Mouse (Mus musculus) stomach, postnatal 0 days (tissue): Measurements from ENCODE around the gene Tex22. TPM values are rescaled to one million over a fixed set of nuclear protein-coding genes. Genes with fewer than 3 reads are reported as not detected.

Experiments
- ATAC-seq: fragments of 200-750 bp; cut with Nextera tagmentation; 2 replicates; pipeline ENCODE4 v1.8.0; 2017; ENCODE audit not compliant: low FRiP score, low TSS enrichment
- DNase-seq: peaks from one replicate; pipeline ENCODE4 v3.0.0-alpha.2; 2016; ENCODE audit warnings: low spot score
- H3K27ac ChIP-seq: fragments of 300-500 bp; sonication (generic); replicated peaks from 2 replicates; pipeline ENCODE4 v1.5.1; 2014; ENCODE audit warnings: mild to moderate bottlenecking, control low read depth
- H3K27me3 ChIP-seq: fragments of 300-500 bp; sonication (generic); 2 replicates; pipeline ENCODE4 v1.6.1; 2014; ENCODE audit warnings: low read length; ENCODE audit not compliant: control insufficient read depth, insufficient read depth
- H3K36me3 ChIP-seq: fragments of 300-500 bp; sonication (generic); 2 replicates; pipeline ENCODE4 v1.6.1; 2014; ENCODE audit warnings: low read length, mixed read lengths; ENCODE audit not compliant: control insufficient read depth, insufficient read depth
- H3K4me1 ChIP-seq: fragments of 300-500 bp; sonication (generic); replicated peaks from 2 replicates; pipeline ENCODE4 v1.6.1; 2014; ENCODE audit warnings: antibody characterized with exemption; ENCODE audit not compliant: control insufficient read depth, insufficient read depth
- H3K4me2 ChIP-seq: fragments of 300-500 bp; sonication (generic); replicated peaks from 2 replicates; pipeline ENCODE4 v1.6.1; 2014; ENCODE audit warnings: low read depth, mild to moderate bottlenecking, control low read depth, moderate library complexity
- H3K4me3 ChIP-seq: fragments of 300-500 bp; sonication (generic); 2 replicates; pipeline ENCODE4 v1.5.1; 2014; ENCODE audit warnings: low read depth, low read length, control low read depth
- H3K9ac ChIP-seq: fragments of 300-500 bp; sonication (generic); 2 replicates; pipeline ENCODE4 v1.6.1; 2014; ENCODE audit warnings: mild to moderate bottlenecking, low read length, control low read depth, mixed read lengths
- H3K9me3 ChIP-seq: fragments of 300-500 bp; sonication (generic); 2 replicates; pipeline ENCODE4 v1.6.1; 2016; ENCODE audit warnings: low read length; ENCODE audit not compliant: control insufficient read depth
- CTCF ChIP-seq: IDR thresholded peaks from 2 replicates; pipeline ENCODE4 v1.5.1; 2016; ENCODE audit warnings: antibody characterized with exemption, low read depth, mild to moderate bottlenecking, moderate library complexity
- EP300 ChIP-seq: optimal IDR thresholded peaks from 2 replicates; pipeline ENCODE3; 2016; ENCODE audit warnings: antibody characterized with exemption
- WGBS: fragments of 180-500 bp; shearing (Covaris S2); extraction: QIAGEN DNeasy Blood & Tissue Kit; methylation state at CpG from one replicate; pipeline ENCODE4 v1.1.7; 2014; 5-methylcytosine and 5-hydroxymethylcytosine counted together
- polyA plus RNA-seq: library from polyadenylated mRNA; unstranded; fragments of >200 nt; fragmentation: Nextera tagmentation; extraction: Ambion mirVana; gene quantifications from 2 replicates; pipeline ENCODE4 v1.2.1, GENCODE M21; 2015

Tex22 gene
- polyA plus RNA-seq, 1 experiment from 2014 or later = not detected

DNA sequence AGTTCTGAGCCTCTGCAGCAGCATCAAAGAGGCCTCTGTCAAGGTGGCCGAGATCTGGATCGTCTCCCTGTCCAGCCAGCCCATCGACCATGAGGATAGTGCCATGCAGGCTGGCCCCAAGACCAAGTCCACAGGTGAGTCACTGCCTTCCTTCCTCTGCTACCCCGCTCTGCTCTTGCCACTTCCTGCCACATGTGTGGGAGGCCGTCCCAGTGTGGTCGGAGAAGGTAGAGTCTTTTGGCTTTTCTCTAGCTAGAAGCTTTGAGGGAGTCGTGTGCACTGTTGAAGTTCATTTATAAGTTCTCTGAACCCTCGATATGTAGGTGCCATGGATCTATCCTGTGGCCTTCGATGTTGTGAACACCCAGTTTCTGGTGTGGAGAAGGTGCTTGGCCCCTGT lies 24.5 kb upstream of the Tex22 start:
- 87% methylated on average over 9 of the region's 9 CpGs for WGBS
- TF ChIP-seq CTCF = no peak
- TF ChIP-seq EP300 = no peak
- H3K4me3 ChIP-seq = no peak overlapping the region
- no peak for ATAC-seq
- H3K27me3 ChIP-seq = no peaks in the 10 kb centered on the region
- no peaks in the 10 kb centered on the region for H3K4me1 ChIP-seq
- no peak overlapping the region for H3K4me2 ChIP-seq
- peaks cover 8% of the 10 kb centered on the region; the same call in 1 of the 2 replicates for H3K36me3 ChIP-seq
- no peak overlapping the region for H3K9ac ChIP-seq
- no peaks in the 10 kb centered on the region for H3K9me3 ChIP-seq
- H3K27ac ChIP-seq = no peak overlapping the region
- DNase-seq = no peak

DNA sequence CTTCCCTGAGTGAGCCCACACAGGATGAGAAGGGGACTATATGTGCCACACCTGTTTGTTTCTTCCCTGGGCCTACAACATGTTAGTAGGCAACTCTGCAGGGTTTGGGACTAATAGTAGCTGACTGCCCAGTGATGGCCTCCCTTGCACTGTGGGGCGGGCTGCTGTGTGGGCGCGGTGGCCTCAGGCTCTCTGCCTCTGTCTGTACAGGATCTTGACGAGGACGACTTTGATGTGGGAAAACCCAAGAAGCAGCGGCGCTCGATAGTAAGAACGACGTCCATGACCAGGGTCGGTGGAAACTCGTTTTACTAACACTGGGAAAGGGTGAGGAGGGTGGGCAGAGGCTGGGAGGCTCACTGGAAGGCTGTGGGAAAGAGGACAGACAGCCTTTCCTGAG lies 23.6 kb upstream of the Tex22 start:
- DNase-seq (no peak), ATAC-seq (no peak)
- Histone ChIP-seq H3K4me2 (no peak overlapping the region), H3K9me3 (no peaks in the 10 kb centered on the region), H3K4me3 (no peak overlapping the region), H3K27me3 (no peaks in the 10 kb centered on the region), H3K27ac (no peak overlapping the region), H3K9ac (no peak overlapping the region), H3K36me3 (peaks cover 8% of the 10 kb centered on the region; the same call in 1 of the 2 replicates), H3K4me1 (no peaks in the 10 kb centered on the region)
- TF ChIP-seq EP300 (no peak), CTCF (no peak)
- 83% methylated on average over 12 of the region's 12 CpGs for WGBS

DNA sequence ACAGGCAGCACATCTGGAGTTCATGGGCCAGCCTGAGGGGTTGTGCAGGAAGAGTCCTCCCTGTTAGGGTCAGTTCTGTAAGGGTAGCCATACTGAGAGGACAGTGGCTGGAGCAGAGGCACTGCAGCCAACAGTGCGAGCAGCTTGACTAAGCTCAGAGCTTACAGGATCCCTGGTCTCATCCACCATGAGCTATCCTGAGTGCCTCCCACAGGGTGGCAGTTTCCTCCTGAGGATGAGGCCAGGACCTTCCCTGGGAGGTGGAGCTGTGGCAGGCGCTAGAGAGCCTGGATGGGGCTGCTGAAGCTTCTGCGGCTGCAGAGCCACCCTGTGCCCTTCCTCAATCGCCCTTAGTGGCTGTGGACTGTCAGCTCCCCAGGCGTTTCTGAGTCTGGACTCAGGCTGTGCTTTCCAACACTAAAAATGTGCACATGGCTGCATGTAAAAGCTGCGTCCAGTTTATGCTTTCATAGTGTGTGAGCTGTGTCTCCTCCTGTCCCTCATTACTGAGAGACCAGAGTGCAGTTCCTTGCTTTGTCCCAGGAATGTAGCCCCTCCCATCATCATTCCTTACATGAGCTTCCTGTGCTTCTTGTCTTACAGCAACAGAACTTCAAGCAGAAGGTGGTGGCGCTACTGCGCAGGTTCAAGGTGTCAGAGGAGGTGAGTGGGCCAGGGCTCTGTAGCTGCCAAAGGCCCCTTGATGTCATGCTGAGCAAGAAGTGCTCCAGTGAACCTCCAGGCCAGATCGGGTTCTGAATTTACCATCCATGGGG lies 22.5 kb upstream of the Tex22 start:
- no peak for DNase-seq
- Histone ChIP-seq H3K4me3 (no peak overlapping the region), H3K9me3 (no peaks in the 10 kb centered on the region), H3K36me3 (peaks cover 11% of the 10 kb centered on the region), H3K27me3 (no peaks in the 10 kb centered on the region), H3K9ac (0 out of 2 replicates have a peak overlapping the region, but pooled peaks have one; percentile 23), H3K4me1 (no peaks in the 10 kb centered on the region), H3K27ac (peak overlapping the region; percentile 45), H3K4me2 (no peak overlapping the region)
- TF ChIP-seq CTCF (peak; percentile 38), EP300 (no peak)
- peak; percentile 45; the same call in 1 of the 2 replicates for ATAC-seq
- 34% methylated on average over 9 of the region's 9 CpGs for WGBS

DNA sequence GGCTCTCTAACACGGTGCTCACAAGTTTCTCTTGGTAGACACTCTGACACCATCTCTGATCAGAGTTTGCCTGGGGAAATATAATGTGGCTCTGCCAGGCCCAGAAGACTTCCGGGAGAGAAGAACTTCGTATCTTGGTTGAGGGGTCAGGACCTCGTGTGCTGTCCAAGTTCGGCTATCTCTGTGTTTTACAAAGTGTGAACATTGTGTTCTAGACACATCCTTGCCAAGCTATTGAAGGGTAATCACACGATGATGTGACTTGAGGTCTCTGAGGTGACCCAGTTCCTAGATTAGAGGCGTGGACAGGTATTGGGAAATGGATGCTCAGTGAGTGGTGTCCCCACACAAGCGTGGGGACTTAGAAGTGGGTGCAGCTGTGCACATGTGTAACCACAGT lies 18.2 kb upstream of the Tex22 start:
- Histone ChIP-seq H3K9me3 (no peaks in the 10 kb centered on the region), H3K4me2 (no peak overlapping the region), H3K36me3 (peaks cover 20% of the 10 kb centered on the region), H3K4me1 (no peaks in the 10 kb centered on the region), H3K27ac (no peak overlapping the region), H3K9ac (no peak overlapping the region), H3K4me3 (no peak overlapping the region), H3K27me3 (no peaks in the 10 kb centered on the region)
- DNase-seq = no peak
- no peak for ATAC-seq
- 81% methylated on average over 8 of the region's 8 CpGs for WGBS
- no peak for TF ChIP-seq EP300
- TF ChIP-seq CTCF = no peak

GRCm38 (mm10) chr12:113060178-113060577 lies 14.1 kb upstream of the Tex22 start:
- H3K27me3 ChIP-seq = no peaks in the 10 kb centered on the region
- TF ChIP-seq CTCF (no peak), EP300 (no peak)
- 95% methylated on average over 5 of the region's 5 CpGs for WGBS
- H3K9ac ChIP-seq = no peak overlapping the region
- H3K36me3 ChIP-seq = peaks cover 27% of the 10 kb centered on the region
- ATAC-seq (no peak), DNase-seq (no peak)
- H3K9me3 ChIP-seq = no peaks in the 10 kb centered on the region
- H3K27ac ChIP-seq = no peak overlapping the region
- no peaks in the 10 kb centered on the region for H3K4me1 ChIP-seq
- H3K4me2 ChIP-seq = no peak overlapping the region
- H3K4me3 ChIP-seq = no peak overlapping the region

DNA sequence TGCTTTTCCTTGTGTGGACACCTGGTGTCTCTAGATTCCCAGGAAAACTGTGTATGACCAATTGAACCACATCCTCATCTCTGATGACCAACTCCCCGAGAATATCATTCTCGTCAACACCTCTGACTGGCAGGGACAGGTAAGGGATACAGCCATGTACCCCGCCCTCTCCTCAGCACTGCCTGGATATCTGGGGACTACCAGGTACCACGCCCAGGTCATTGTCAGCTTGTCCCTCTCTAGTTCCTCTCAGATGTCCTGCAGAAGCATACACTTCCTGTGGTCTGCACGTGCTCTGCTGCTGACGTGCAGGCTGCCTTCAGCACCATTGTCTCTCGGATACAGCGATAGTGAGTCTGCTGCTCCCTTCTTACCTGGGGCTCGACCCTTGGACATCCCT lies 12.7 kb upstream of the Tex22 start:
- TF ChIP-seq EP300 = no peak
- no peak for TF ChIP-seq CTCF
- H3K27ac ChIP-seq = no peak overlapping the region
- H3K27me3 ChIP-seq = no peaks in the 10 kb centered on the region
- no peak overlapping the region for H3K4me3 ChIP-seq
- no peaks in the 10 kb centered on the region for H3K4me1 ChIP-seq
- no peak overlapping the region for H3K4me2 ChIP-seq
- DNase-seq = no peak
- H3K36me3 ChIP-seq = peaks cover 26% of the 10 kb centered on the region
- WGBS = 77% methylated on average over 9 of the region's 9 CpGs
- ATAC-seq = no peak
- no peaks in the 10 kb centered on the region for H3K9me3 ChIP-seq
- no peak overlapping the region for H3K9ac ChIP-seq
